Mouse (Mus musculus) heart, adult 2 months (tissue): ENCODE measurements at regions not wholly inside any gene's neighbourhood (a gene's known extent, or its start where the extent isn't known, plus 50 kb on each side); places are given as distances from the start of the nearest gene placed in this dataset.

Source experiments
- CTCF ChIP-seq: fragments of 200-600 bp; IDR thresholded peaks from 2 replicates; pipeline ENCODE4 v1.8.1; 2022; ENCODE audit warnings: antibody characterized with exemption, mild to moderate bottlenecking, moderate library complexity
- POLR2A ChIP-seq: fragments of 200-500 bp; IDR thresholded peaks from 2 replicates; pipeline ENCODE4 v1.6.1; 2011; ENCODE audit warnings: mild to moderate bottlenecking, low read depth, low read length, control low read depth; ENCODE audit not compliant: insufficient read depth

GRCm38 (mm10) chr11:111170174-111170800 lies 104.3 kb downstream of the Kcnj2 start:
- no peak for TF ChIP-seq CTCF
- TF ChIP-seq POLR2A, result no peak
